Mouse (Mus musculus) forelimb bud, embryonic 11.5 days (tissue): ENCODE measurements around the gene Serhl.
"Not testable (repeated sequence)": the region's sequence is repeated elsewhere in the genome, so short reads cannot be mapped to it uniquely, and the experiment has no call there.

Experiments used
- DNase-seq: peaks from one replicate; pipeline ENCODE4 v3.0.0-alpha.2; 2012; ENCODE audit warnings: low read depth, low spot score

Gene Serhl

GRCm38 (mm10) chr15:83126582-83126981 is 37.3 kb downstream of the Serhl start:
- no peak for DNase-seq

DNA sequence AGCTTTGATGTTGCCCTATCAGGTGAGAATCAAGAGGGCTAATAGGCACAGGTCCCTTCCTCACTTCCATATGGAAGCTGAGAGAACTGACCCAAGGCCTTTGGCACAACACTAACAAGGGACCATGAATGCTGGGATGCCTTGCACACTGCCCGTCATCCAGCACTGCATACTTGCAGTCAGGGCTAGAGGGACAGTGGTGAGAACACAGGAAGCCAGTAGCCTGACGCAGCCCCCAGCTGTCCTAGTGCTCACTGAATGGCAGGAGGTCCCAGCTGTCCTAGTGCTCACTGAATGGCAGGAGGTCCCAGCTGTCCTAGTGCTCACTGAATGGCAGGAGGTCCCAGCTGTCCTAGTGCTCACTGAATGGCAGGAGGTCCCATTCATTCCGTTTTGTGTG is 37.7 kb downstream of the Serhl start:
- DNase-seq: not testable (repeated sequence)

DNA sequence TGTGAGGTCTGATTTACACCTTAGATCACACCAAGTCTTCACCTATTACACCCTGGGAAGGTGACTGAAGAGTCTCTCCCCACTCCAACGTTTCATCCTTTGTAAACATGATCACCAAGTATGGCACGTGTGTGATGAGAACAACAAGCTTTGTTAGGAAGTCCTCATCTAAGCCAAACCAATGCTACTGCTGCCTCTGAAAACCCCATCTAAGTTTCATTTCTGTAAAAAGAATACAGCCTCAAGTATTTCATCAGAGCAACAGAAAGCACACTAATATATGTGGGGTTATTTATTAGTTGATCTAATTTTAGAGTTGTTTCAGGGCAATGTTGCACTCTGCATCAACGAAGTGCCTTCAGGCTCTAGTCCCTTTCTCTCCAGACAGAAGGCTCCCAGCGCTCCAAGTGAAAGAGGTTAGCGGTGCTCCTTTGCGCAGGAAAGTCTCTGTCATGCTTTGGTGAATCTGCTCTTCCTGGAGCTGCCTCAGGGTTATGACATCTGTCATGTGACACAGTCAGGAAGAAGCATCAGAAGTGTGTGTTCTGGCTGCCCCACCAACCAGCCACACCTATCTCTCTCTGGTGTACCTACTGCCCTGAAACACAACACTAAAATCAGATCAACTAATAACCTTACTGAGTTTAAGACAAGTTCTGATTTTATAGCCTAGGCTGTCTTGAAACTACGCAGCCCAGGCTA is 40.4 kb downstream of the Serhl start:
- DNase-seq: no peak

DNA sequence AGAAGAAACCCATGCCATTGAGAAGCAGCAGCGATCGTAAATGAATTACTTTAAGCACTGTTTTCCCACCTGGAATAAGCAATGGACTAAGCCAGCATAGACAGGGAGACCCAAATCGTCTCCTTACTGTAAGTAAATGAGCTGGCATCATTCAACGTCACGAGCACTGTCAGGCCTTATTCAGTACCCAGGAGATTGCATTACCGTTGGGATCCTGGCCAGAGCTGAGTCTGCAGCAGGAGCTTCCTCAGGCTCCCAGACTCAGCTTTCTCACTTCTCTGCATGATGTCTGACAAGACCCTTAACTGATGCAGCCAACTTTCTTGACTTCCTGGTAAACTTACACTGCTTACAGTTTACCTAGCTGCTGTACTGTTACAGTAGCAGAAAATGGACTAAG is 45.4 kb downstream of the Serhl start:
- DNase-seq: no peak

GRCm38 (mm10) chr15:83135654-83136053 is 46.3 kb downstream of the Serhl start:
- no peak for DNase-seq

- DNase-seq: no peak
These were observed 53.6 kb downstream of the Serhl start for GRCm38 (mm10) chr15:83142861-83143260.

- no peak for DNase-seq
These were observed 56.2 kb downstream of the Serhl start for GRCm38 (mm10) chr15:83145541-83145940.

DNA sequence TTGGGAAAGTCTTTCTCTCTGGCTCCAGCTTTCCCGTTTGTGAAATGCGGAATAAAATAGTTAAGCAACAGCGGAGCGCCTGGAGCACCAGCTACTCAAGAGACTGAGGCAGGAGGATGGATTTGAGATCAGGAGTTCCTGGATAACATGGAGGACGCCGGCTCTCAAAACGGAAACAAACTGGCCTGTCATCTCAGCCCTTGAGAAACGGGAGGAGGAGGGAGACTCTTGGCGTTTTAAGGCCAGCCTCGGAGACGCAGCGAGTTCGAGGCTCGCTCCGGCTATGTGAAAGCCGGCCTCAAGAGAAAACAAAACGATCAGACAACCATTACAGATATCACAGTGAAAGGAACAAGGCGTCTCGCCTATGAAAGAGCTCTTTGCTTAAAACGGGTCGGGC is 59.1 kb downstream of the Serhl start:
- DNase-seq: peak; percentile 16

DNA sequence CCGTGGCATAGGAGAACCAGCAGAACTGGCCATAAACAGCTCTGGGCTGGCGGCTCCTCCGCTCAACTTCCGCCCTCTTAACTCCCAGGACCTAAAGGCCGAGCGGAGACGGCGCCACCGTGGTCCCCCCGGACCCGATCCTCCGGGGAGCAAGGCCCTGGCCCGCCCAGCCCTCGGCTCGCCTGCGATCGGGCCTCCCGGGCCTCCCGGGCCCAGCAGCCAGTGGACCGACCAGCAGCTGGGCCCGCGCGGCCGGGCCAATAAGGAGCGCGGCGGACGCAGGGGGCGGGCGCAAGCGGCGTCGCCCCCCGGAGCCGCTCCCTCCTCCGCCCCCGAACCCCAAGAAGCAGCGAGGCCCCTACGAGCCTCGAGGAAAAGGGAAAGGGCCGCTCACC is 59.5 kb downstream of the Serhl start:
- no peak for DNase-seq

- peak; percentile 99 for DNase-seq
These were observed 60.1 kb downstream of the Serhl start, which contains the start of gene Poldip3 for GRCm38 (mm10) chr15:83149196-83150072. Poldip3 (minus strand) TSS chr15:83149384.

DNA sequence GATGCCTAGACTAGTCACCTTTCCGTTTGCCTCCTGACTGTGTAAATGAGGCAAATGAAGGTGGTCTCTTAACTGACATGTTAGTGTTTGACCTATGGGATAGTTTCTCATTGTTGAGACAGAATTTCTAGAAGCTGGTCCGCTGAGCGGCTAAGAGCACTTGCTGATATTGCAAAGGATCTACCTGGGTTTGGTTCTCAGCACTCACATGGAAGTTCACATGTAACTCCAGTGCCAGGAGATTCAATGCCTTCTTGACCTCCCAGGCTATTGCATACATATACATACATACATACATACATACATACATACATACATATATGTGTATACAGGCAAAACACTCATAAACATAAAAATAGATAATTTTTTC is 60.8 kb downstream of the Serhl start:
- DNase-seq: no peak

DNA sequence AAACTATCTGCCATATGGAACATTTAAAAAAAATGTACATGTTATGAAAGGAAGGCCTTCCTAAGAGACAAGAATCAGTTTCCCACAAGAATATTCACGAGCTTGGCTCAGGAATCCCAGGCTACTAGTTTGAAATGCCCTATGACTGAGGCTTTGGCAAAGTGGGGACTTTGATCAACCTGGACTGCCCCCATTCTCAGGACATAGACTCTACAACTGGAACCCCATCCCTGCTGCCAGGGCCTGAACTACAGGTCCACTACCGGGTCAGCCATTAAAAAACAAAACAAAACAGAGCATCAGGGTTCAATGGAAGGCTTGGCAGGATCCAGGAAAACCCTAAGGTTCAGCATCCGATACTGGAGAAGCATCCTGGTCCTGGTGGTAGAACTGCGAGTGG is 61.4 kb downstream of the Serhl start:
- DNase-seq: no peak

DNA sequence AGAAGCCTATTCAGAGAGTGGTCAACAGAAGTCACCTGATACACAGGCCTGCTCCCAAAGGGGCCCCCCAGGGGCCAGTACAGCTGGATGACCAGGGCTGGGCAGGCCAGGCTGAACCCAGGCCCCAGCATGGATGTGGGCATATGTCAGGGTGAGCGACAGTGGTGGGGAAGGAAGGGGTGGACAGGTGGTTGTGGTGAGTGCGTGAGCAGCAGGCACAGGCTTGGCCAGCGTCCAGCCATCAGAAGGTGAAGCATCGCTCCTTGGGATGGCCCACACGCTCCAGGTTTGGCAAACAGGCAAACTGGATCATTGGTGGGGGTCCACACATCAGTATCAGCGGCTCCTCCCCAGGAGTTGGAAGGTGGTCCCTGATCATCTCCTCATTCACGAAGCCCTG is 65.0 kb downstream of the Serhl start:
- DNase-seq: no peak

DNA sequence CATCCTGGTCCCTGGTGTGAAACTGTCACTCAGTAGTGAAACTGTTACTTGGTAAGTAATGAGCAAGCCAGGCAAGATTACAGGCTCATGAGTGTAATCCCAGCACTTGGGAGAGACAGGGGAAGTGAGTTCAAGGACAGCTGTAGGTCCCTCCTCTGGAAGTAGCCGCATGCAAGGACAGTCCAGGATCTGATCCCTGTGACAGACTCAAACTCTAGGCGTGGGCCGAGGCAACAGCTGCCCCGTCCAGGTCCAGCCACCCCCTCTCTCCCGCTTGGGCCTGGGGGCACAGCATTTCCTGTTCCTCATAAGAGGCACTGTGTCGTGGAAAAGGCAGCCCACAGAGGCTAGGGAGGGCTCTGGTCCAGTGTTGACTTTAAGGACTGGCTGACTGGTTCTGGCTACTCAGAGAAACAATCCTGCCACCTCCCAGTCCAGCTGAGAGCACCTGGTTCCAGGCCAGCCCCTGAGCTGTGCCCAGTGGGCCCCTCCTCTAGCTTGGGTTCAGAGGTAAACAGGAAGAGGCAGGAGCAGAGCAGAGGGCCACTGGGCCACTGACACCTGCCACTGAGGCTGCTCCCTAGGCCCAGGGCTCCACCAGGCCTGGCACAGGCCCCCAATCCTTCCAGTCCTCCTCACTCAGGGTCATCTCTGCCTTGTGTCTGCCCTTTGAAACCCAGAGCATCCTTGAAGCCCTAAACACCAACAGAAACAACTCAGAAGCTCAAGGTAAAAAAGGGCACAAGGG is 66.5 kb downstream of the Serhl start:
- DNase-seq: no peak

DNA sequence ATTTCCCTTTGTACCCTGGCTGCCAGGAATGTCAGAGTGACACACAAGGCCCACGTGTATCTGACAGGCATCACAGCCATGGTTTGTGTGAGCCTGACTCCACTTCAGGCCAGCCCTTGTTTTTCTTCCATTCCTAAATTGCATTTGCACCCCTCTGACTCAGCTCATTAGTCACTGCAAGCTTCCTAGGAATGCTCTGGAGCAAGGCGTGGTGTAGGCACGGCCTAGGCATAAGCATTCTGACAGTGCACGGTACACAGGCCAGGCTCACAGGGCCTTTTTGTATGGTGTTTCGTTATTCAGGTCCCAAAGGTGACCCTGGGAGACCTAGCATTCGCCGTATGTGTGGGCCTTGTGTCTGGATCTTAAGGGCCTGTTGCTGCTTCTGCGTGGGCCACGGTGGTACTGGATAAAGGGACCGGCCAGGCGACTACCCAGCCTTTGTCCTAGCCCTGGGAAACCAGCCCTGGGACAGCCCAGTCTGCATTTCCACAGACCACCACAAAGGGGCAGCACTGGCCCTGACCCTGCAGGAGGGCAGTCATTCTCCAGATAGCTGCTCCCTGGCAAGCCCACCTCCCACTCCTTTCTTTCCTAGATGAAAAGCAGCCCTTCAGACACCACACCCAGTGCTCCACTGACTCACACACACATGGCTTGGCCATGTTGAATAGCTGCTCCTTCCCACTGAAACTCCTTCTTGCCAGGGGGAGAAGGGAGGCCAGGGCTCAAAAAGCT is 67.8 kb downstream of the Serhl start:
- peak; percentile 51 for DNase-seq

GRCm38 (mm10) chr15:83157667-83158064 is 68.4 kb downstream of the Serhl start:
- no peak for DNase-seq

DNA sequence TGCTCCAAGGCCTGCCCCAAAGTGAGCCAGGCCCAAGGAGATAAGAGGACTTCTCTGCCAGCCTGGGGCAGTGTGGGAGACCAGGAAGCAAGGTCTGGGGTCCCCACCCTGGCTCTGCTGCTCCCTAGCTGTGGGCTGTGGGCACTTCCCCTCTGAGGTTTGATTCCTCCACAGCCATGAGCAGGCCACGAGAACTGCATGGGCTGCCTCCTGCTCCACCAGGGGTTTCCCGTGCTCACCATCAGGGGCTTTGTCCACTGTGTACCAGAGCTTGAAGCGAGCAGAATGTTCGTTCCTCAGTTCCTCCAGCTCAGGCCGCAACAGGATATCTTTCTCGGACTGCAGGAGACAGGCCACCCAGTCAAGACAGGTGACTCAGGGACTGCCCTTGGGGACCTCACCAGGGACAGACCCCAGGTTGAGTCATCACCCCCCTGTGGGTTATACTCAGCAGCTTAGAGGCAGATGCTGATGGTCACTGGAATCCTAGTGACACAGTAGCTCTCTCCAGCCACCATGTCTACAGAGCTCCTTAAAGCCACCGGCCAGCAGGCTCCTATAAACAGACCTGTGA is 69.4 kb downstream of the Serhl start:
- DNase-seq: no peak

DNA sequence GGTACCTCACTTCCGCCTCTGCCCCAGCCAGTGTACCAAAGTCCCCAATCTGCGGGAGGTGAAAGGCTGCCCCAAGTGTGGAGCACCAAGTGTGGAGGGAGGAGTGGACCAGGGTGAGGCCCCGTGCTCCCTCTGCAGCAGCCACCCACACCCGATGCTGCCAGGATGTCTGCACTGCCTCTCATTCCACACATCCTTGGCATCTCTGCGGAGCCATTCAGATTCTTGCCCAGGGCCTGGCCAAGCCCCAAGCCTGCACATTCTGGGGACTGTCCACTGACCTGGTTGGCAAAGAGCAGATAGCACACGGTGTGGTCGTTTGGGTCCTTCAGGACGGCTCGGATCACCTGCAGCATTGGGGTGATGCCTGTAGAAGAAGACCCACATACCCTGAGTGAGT is 70.5 kb downstream of the Serhl start:
- DNase-seq: no peak

DNA sequence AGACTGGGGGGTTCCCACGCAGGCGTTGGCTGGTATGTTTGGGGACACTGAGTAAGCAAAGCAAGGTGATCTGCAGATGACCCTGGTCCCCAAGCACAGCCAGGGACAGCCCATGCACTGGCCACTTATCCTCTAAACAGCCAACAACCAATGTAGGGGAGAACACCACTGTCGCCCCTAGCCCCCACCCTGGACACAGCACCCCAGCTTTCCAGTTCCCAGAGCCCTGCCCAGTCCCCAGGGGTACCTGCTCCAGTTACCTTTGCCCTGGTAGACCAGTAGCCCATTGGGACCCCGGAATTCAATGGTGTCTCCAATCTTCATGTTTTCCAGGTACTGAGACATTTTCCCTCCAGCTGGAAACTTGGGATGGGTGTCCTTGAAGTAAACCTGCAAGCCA is 71.3 kb downstream of the Serhl start:
- no peak for DNase-seq

DNA sequence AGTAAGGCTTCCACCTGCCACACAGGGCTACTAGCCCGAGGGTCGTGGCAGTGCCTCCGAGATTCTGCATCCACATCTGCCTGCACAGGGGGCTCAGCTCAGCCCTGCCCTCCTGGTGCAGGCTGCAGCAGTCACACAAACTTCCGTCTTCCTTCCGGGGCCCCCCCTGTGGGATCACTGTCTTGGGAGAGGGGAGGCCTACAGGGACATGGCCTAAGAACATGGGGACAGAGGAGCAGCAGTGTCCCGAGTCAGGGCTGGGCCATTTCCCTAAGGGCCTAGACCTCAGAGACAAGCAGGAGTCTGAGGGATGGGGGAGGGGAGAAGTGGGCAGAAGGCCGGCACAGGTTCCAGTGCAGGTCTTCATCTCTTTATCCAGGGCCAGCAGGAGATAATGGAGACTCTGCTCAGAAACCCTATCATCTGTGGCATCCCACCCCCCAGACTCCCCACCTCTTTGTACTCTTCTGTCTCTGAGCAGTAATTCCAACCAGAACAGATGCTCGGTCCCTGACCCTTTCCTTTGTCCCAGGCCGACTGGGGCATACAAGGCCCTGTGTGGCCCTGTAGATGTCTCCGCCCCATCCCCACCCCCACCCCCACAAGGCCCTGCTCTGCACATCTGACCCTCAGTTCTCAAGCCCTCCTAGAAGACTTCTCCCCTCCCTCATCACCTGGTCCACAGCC is 71.9 kb downstream of the Serhl start:
- no peak for DNase-seq

DNA sequence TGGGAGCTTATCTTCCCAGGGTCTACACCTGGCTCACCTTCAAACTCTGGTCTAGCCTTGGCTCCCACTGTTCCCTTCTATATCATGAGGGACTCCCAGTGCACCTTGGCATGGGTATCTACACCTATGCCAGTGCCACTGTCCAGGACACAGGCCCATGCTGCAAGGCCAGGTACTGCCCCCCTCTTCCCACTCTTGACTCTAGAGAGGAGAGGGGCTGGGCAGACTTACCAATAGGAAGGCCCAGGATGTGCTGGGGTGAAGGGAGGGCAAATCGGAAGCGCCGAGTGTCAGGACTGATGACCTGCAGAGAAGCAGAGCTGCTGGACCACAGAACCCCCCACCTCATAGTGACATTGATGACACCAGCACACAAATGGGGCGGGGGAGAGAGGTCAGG is 72.7 kb downstream of the Serhl start:
- no peak for DNase-seq
